Mouse (Mus musculus): ENCODE measurements around the gene Zdhhc7.

- TF ChIP-seq POLR2A (IDR thresholded peaks at IDR 0.05; ENCODE audit: insufficient read depth, low read depth, low read length) (no peak), CTCF (IDR thresholded peaks at IDR 0.05; ENCODE audit: insufficient read depth, low read depth, low read length) (no peak)
These were observed 9.7 kb upstream of the Zdhhc7 start for GRCm38 (mm10) chr8:120110966-120111365.

Measured in olfactory bulb, adult 2 months (tissue).